Mouse (Mus musculus) c-Kit-positive CD71-positive TER-119-positive erythroid progenitor cells, embryonic 14.5 days (primary cell): ENCODE measurements around the gene Hoxa11.

Experiments used
- DNase-seq: peaks from one replicate; pipeline ENCODE4 v3.0.0-alpha.2; 2013; ENCODE audit warnings: low spot score

The Hoxa11 gene

GRCm38 (mm10) chr6:52206882-52207683 is 38.5 kb downstream of the Hoxa11 start:
- DNase-seq = no peak

DNA sequence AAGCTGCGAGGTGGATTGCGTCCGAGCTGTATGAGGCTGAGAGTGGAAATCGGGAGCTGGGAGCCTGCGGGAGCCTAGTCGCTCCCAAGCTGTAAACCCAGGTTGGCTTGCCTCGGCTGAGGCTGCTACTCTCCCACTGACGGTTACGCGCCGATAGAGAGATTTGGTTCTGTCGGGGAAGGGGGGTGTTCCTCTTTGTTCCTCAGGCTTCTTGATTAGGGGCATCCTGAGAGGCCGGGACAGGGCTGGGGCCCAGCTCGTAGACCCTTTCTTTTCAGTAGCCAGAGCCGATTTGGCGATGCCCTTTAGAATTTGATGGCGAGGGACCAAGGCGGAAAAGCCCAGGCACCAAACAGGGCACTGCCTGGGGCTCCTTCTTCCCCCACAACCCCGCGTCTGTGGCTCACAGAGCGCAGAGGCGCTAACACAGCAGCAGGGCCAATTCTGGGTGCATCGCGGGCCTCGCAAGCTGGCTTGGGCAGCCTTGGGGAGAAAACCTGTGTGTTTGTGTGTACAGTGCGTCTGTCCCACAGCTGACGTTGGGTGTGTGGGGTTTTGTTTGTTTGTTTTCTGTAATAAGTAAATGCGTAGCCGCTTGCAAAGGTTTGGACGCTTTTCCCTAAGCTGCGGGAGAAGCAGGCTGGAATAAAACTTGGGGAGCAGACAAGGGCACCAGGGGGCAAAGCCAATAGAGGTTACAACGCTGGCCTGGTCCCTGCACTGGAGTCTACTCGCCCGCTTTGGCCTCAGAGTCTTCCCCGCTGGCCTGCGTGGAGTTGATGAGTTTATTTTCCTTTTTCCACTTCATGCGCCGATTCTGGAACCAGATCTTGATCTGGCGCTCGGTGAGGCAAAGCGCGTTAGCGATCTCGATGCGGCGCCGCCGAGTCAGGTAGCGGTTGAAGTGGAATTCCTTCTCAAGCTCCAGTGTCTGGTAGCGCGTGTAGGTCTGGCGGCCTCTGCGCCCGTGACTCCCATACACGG is 39.7 kb downstream of the Hoxa11 start:
- DNase-seq = no peak

DNA sequence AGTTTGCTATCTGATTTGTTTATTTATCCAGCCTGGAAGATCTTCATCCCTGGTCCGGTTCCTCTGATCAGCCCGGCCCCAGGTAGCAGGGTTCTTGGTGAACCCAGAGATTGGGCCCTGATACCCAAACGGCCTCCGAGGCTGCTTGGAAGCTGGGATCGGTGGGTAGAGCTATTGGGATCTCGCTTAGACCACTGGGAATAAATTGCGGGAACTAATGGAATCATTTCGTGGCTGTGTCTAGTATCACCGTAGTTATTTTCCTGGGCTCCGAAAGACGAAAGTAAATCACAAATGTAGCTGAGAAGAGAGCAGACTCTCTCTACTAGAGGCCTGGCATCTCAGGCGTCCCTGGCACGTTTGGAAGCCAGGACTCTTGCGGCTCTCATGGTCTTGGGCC is 40.4 kb downstream of the Hoxa11 start:
- DNase-seq = no peak

DNA sequence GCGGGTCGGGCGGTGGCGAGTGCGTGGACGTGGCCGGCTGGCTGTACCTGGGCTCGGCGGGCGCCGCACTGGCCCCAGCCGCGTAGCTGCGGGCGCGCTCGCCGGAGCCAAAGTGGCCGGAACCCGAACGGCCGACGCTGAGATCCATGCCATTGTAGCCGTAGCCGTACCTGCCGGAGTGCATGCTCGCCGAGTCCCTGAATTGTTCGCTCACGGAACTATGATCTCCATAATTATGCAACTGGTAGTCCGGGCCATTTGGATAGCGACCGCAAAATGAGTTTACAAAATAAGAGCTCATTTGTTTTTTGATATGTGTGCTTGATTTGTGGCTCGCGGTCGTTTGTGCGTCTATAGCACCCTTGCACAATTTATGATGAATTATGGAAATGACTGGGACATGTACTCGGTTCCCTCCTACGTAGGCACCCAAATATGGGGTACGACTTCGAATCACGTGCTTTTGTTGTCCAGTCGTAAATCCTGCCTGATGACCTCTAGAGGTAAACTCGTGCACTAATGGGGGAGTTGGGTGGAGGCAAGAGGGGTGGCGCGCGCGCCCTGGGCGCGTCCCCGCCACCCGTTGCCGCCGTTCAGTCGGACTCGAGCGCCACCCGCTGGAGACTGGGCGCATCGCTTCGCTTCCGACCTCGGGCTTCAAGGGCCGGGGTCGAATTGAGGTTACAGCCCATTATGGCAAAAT is 41.4 kb downstream of the Hoxa11 start, which contains the start of gene Hoxa5:
Gene Hoxa5, minus strand, starts transcription at position 538 of the 703 bp plus-strand sequence.
- no peak for DNase-seq

GRCm38 (mm10) chr6:52203371-52204049 is 42.1 kb downstream of the Hoxa11 start:
- DNase-seq = no peak

- no peak for DNase-seq
Measured at GRCm38 (mm10) chr6:52203121-52203370, 42.6 kb downstream of the Hoxa11 start.

- DNase-seq = no peak
Measured at GRCm38 (mm10) chr6:52202362-52203120, 43.1 kb downstream of the Hoxa11 start.

DNA sequence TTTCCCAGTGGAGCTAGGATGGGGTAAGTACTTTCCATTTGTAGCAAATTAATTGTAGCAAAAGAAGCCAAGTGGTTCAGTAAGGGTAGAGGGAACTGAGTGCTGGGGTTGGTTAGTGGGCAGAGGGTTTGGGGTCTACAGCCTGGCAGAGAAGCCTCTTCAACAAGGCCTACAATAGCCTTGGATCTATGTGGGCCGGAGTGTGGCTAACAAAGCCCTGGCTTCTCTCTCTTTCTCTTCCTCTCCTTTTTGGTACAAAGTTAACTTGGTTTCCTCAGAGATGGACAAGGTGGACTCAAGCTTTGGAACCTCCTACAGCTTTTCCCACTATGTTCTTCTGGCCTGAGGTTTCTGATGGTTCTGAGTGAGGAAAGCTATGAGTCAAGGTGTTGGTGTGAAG is 44.3 kb downstream of the Hoxa11 start:
- no peak for DNase-seq

- DNase-seq = no peak
Measured at GRCm38 (mm10) chr6:52200751-52201250, 44.8 kb downstream of the Hoxa11 start.

DNA sequence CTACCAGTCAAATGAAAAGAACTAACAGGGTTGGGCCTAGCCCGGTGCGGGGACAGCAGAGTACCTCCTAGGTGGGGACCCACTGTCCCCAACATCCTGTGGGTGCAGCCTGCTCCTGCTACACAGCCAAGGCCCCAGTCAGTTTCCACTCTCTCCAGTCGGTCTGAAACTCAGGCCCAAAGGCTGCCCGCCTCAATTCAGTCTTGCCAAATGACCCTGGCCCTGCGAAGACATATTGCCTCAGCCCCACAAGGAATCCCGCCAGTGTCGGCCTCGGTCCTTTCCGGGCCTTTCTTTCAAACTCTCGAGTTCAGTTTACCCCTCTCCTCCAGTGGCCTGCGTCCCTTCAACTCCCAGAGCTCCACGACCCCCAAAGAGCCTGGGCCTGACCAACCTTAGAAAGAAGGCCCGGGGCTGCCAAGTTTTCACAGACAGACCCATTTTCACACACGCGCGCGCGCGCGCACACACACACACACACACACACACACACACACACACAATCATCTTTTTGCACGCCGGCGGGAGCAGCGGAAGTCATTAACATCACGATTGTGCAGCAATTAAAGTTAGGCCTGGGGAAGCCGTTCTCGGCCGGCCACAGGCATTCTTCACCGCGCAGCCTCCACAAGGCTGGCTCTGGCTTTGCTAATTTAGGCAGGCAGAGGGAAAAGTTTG is 45.4 kb downstream of the Hoxa11 start:
- DNase-seq = no peak

- no peak for DNase-seq
Measured at GRCm38 (mm10) chr6:52197271-52197670, 48.3 kb downstream of the Hoxa11 start.

GRCm38 (mm10) chr6:52196811-52197210 is 48.8 kb downstream of the Hoxa11 start:
- no peak for DNase-seq

DNA sequence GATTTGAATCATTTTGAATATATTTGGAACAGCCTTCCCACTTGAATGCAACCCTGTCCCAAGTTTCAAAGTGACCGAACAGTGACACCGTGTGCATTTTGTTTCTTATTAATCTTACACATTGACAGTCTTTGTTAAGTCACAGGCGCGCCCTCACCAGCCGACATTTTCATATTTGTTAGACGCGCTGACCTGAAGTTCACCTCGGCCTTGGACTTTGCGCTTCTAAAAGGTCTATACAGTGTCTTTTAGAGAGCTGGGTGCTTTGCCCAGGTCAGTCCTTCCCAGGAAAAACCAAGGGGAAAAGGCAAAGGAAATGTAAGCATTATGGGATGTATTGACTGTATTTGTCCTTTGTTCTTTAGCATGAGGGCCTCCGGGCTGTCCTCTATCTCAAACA is 50.9 kb downstream of the Hoxa11 start:
- no peak for DNase-seq
